17 mouse cellular contexts compared by ENCODE assay signal in genomic region chr19:58335585-58336530, GRCm38 (mm10).
A peak's percentile ranks its signal among the peaks of the same experiment; 100 is the strongest.
DNase-seq lines count a peak whose midpoint lies in the region; ATAC-seq and TF ChIP-seq lines count a peak whose summit lies in the region.
"Had no signal": no experiment of that assay in that cellular context is flagged by ENCODE, and none has a peak within 500 bp of the region (broad histone marks: within the 10 kb centered on the region; RNA-seq: fewer than 3 reads in every experiment).

No protein-coding gene starts in this region.

- H3K79me2 ChIP-seq in heart, adult 2 months (replicated peaks; ENCODE audit: control insufficient read depth, insufficient read depth, low read length): no peaks in the 10 kb centered on the region

- WGBS in kidney, embryonic 14.5 days: 14% methylated on average over 12 of the region's 12 CpGs
- 14% methylated on average over 12 of the region's 12 CpGs for WGBS in forebrain, embryonic 12.5 days
- WGBS in hindbrain, embryonic 14.5 days: 26% methylated on average over 12 of the region's 12 CpGs
- 72% methylated on average over 12 of the region's 12 CpGs for WGBS in heart, adult 2 months

- no peak overlapping the region for H3K9ac ChIP-seq in kidney, embryonic 14.5 days (ENCODE audit: low read depth, low read length)
- H3K9ac ChIP-seq in forebrain, embryonic 12.5 days: no peak overlapping the region
- H3K9ac ChIP-seq in hindbrain, embryonic 14.5 days: no peak overlapping the region
- no peak overlapping the region for H3K9ac ChIP-seq in heart, adult 2 months (ENCODE audit: low read depth, low read length)

- H3K9me3 ChIP-seq in kidney, embryonic 14.5 days (ENCODE audit: control insufficient read depth, low read length): no peaks in the 10 kb centered on the region
- H3K9me3 ChIP-seq in forebrain, embryonic 12.5 days: no peaks in the 10 kb centered on the region
- no peaks in the 10 kb centered on the region for H3K9me3 ChIP-seq in hindbrain, embryonic 14.5 days (ENCODE audit: control insufficient read depth, low read length)
- H3K9me3 ChIP-seq: heart, embryonic 10.5 days had no signal

- no peak for TF ChIP-seq POLR2A in brain, embryonic 14.5 days (IDR thresholded peaks at IDR 0.05; ENCODE audit: borderline replicate concordance, extremely low read depth, insufficient read depth, insufficient read length, poor library complexity, severe bottlenecking)
- no peak for TF ChIP-seq POLR2A in heart, adult 2 months (IDR thresholded peaks at IDR 0.05; ENCODE audit: insufficient read depth, low read depth, low read length)

- ATAC-seq in kidney, embryonic 14.5 days (ENCODE audit: low FRiP score, low TSS enrichment): peak; percentile 56
- peak; percentile 65 for ATAC-seq in forebrain, embryonic 12.5 days (ENCODE audit: low FRiP score)
- no peak for ATAC-seq in hindbrain, embryonic 14.5 days (ENCODE audit: low FRiP score)

- DNase-seq in kidney, postnatal 10 days: no peak
- DNase-seq in brain, embryonic 14.5 days (ENCODE audit: low read depth): peak; percentile 70
- DNase-seq in hindbrain, embryonic 14.5 days (ENCODE audit: low spot score): no peak
- no peak for DNase-seq in gastrocnemius, postnatal 10 days
- DNase-seq in heart, adult 2 months: no peak
- DNase-seq: adrenal gland, postnatal 25 days; cerebellum, adult 2 months; gastrocnemius, postnatal 36 days; heart, postnatal 10 days; lung, adult 2 months; lung, postnatal 36 days had no signal

- no peak for TF ChIP-seq EP300 in heart, adult 2 months (IDR thresholded peaks at IDR 0.05; ENCODE audit: insufficient read depth, low read depth, low read length)

- TF ChIP-seq CTCF in brain, embryonic 14.5 days (IDR thresholded peaks at IDR 0.05; ENCODE audit: borderline replicate concordance, extremely low read depth, insufficient read depth, insufficient read length): no peak
- no peak for TF ChIP-seq CTCF in heart, adult 2 months (IDR thresholded peaks at IDR 0.05)

- intact Hi-C loops in heart, adult 2 months (cut with DNase I): no loop called here

- H3K27ac ChIP-seq in kidney, embryonic 14.5 days (ENCODE audit: low read depth, low read length): peak overlapping the region; percentile 37; the same call in 1 of the 2 replicates
- H3K27ac ChIP-seq in forebrain, embryonic 12.5 days: peak overlapping the region; percentile 51
- H3K27ac ChIP-seq in hindbrain, embryonic 14.5 days: peak overlapping the region; percentile 26; the same call in 1 of the 2 replicates
- no peak overlapping the region for H3K27ac ChIP-seq in heart, adult 2 months
- H3K27ac ChIP-seq: heart, embryonic 10.5 days; stomach, postnatal 0 days had no signal

- H3K4me2 ChIP-seq in kidney, embryonic 14.5 days (replicated peaks; ENCODE audit: low read depth, low read length): no peak overlapping the region
- no peak overlapping the region for H3K4me2 ChIP-seq in forebrain, embryonic 12.5 days
- no peak overlapping the region for H3K4me2 ChIP-seq in hindbrain, embryonic 14.5 days (replicated peaks)

- peaks cover 19% of the 10 kb centered on the region for H3K4me1 ChIP-seq in kidney, embryonic 14.5 days (ENCODE audit: control insufficient read depth, insufficient read depth, low read length)
- H3K4me1 ChIP-seq in forebrain, embryonic 12.5 days: peaks cover 25% of the 10 kb centered on the region
- no peaks in the 10 kb centered on the region for H3K4me1 ChIP-seq in hindbrain, embryonic 14.5 days (replicated peaks; ENCODE audit: control insufficient read depth, insufficient read depth, low read length)
- no peaks in the 10 kb centered on the region for H3K4me1 ChIP-seq in heart, adult 2 months (ENCODE audit: control insufficient read depth, insufficient read depth, low read length)
- H3K4me1 ChIP-seq: heart, embryonic 10.5 days had no signal

- no peaks in the 10 kb centered on the region for H3K36me3 ChIP-seq in kidney, embryonic 14.5 days (ENCODE audit: control insufficient read depth, insufficient read depth, low read length)
- no peaks in the 10 kb centered on the region for H3K36me3 ChIP-seq in forebrain, embryonic 12.5 days (replicated peaks)
- H3K36me3 ChIP-seq in hindbrain, embryonic 14.5 days (replicated peaks; ENCODE audit: control insufficient read depth, insufficient read depth): no peaks in the 10 kb centered on the region
- H3K36me3 ChIP-seq in heart, adult 2 months (ENCODE audit: control insufficient read depth, insufficient read depth, low read length): no peaks in the 10 kb centered on the region
- H3K36me3 ChIP-seq: heart, embryonic 10.5 days had no signal

- no peaks in the 10 kb centered on the region for H3K27me3 ChIP-seq in kidney, embryonic 14.5 days (ENCODE audit: control insufficient read depth, insufficient read depth, low read length)
- peaks cover 44% of the 10 kb centered on the region for H3K27me3 ChIP-seq in forebrain, embryonic 12.5 days
- no peaks in the 10 kb centered on the region for H3K27me3 ChIP-seq in hindbrain, embryonic 14.5 days (ENCODE audit: control insufficient read depth, insufficient read depth, low read length)
- no peaks in the 10 kb centered on the region for H3K27me3 ChIP-seq in heart, adult 2 months (ENCODE audit: control insufficient read depth, insufficient read depth, low read length)

- no peak overlapping the region for H3K4me3 ChIP-seq in kidney, embryonic 14.5 days (ENCODE audit: low read length)
- H3K4me3 ChIP-seq in forebrain, embryonic 12.5 days (replicated peaks): no peak overlapping the region
- no peak overlapping the region for H3K4me3 ChIP-seq in hindbrain, embryonic 14.5 days (replicated peaks; ENCODE audit: low read length)
- no peak overlapping the region for H3K4me3 ChIP-seq in heart, adult 2 months
- H3K4me3 ChIP-seq: erythroblast, embryonic 14.5 days; heart, embryonic 10.5 days; myocyte had no signal
